Mouse (Mus musculus): ENCODE measurements around the gene Tmem184b.
A peak's percentile ranks its signal among the peaks of the same experiment; 100 is the strongest.

The Tmem184b gene

GRCm38 (mm10) chr15:79400134-79400974 is 3.0 kb downstream of the Tmem184b start:
- no peak for DNase-seq (ENCODE audit: low spot score in 2 of 2)

GRCm38 (mm10) chr15:79399231-79400052 is 3.9 kb downstream of the Tmem184b start:
- DNase-seq (ENCODE audit: low spot score in 2 of 2), result no peak

GRCm38 (mm10) chr15:79396736-79397135 is 6.6 kb downstream of the Tmem184b start:
- DNase-seq (ENCODE audit: low spot score in 2 of 2), result no peak

GRCm38 (mm10) chr15:79395281-79395680 is 8.1 kb downstream of the Tmem184b start:
- no peak for DNase-seq (ENCODE audit: low spot score in 2 of 2)

- no peak for DNase-seq (ENCODE audit: low spot score in 2 of 2)
Measured at GRCm38 (mm10) chr15:79394842-79395241, 8.5 kb downstream of the Tmem184b start.

- no peak for DNase-seq (ENCODE audit: low spot score in 2 of 2)
Measured at GRCm38 (mm10) chr15:79393101-79393500, 10.3 kb downstream of the Tmem184b start.

- no peak for DNase-seq (ENCODE audit: low spot score in 2 of 2)
Measured at GRCm38 (mm10) chr15:79392527-79392926, 10.8 kb downstream of the Tmem184b start.

- DNase-seq (ENCODE audit: low spot score in 2 of 2), result peak in 1 of 2 experiments; percentile 55
Measured at GRCm38 (mm10) chr15:79391447-79392093, 11.8 kb downstream of the Tmem184b start.

- DNase-seq (ENCODE audit: low spot score in 2 of 2), result no peak
Measured at GRCm38 (mm10) chr15:79390434-79390833, 12.9 kb downstream of the Tmem184b start.

- DNase-seq (ENCODE audit: low spot score in 2 of 2), result no peak
Measured at GRCm38 (mm10) chr15:79388171-79388570, 15.2 kb downstream of the Tmem184b start.

- no peak for DNase-seq (ENCODE audit: low spot score in 2 of 2)
Measured at GRCm38 (mm10) chr15:79387611-79388010, 15.8 kb downstream of the Tmem184b start.

- DNase-seq (ENCODE audit: low spot score in 2 of 2), result no peak
Measured at GRCm38 (mm10) chr15:79387081-79387480, 16.3 kb downstream of the Tmem184b start.

GRCm38 (mm10) chr15:79381644-79382043 is 21.7 kb downstream of the Tmem184b start:
- no peak for DNase-seq (ENCODE audit: low spot score in 2 of 2)

- peak; percentile 69 to 73 for DNase-seq (ENCODE audit: low spot score in 2 of 2)
Measured at GRCm38 (mm10) chr15:79380468-79381444, 22.6 kb downstream of the Tmem184b start.

- no peak for DNase-seq (ENCODE audit: low spot score in 2 of 2)
Measured at GRCm38 (mm10) chr15:79379658-79380057, 23.7 kb downstream of the Tmem184b start.

- no peak for DNase-seq (ENCODE audit: low spot score in 2 of 2)
Measured at GRCm38 (mm10) chr15:79378608-79379007, 24.8 kb downstream of the Tmem184b start.

- DNase-seq (ENCODE audit: low spot score in 2 of 2), result peak in 1 of 2 experiments; percentile 44
Measured at GRCm38 (mm10) chr15:79377681-79378080, 25.7 kb downstream of the Tmem184b start.

GRCm38 (mm10) chr15:79374760-79375159 is 28.6 kb downstream of the Tmem184b start:
- no peak for DNase-seq (ENCODE audit: low spot score in 2 of 2)

- DNase-seq (ENCODE audit: low spot score in 2 of 2), result no peak
Measured at GRCm38 (mm10) chr15:79370281-79370843, 33.0 kb downstream of the Tmem184b start.

GRCm38 (mm10) chr15:79369452-79370280 is 33.7 kb downstream of the Tmem184b start:
- DNase-seq (ENCODE audit: low spot score in 2 of 2), result no peak
